Mouse (Mus musculus) stomach, postnatal 0 days (tissue): ENCODE measurements at regions not wholly inside any gene's neighbourhood (a gene's known extent, or its start where the extent isn't known, plus 50 kb on each side); places are given as distances from the start of the nearest gene placed in this dataset.

Experiments
- ATAC-seq: fragments of 200-750 bp; cut with Nextera tagmentation; 2 replicates; pipeline ENCODE4 v1.8.0; 2017; ENCODE audit not compliant: low FRiP score, low TSS enrichment
- DNase-seq: peaks from one replicate; pipeline ENCODE4 v3.0.0-alpha.2; 2016; ENCODE audit warnings: low spot score
- H3K27ac ChIP-seq: fragments of 300-500 bp; sonication (generic); replicated peaks from 2 replicates; pipeline ENCODE4 v1.5.1; 2014; ENCODE audit warnings: mild to moderate bottlenecking, control low read depth
- H3K27me3 ChIP-seq: fragments of 300-500 bp; sonication (generic); 2 replicates; pipeline ENCODE4 v1.6.1; 2014; ENCODE audit warnings: low read length; ENCODE audit not compliant: control insufficient read depth, insufficient read depth
- H3K36me3 ChIP-seq: fragments of 300-500 bp; sonication (generic); 2 replicates; pipeline ENCODE4 v1.6.1; 2014; ENCODE audit warnings: low read length, mixed read lengths; ENCODE audit not compliant: control insufficient read depth, insufficient read depth
- H3K4me1 ChIP-seq: fragments of 300-500 bp; sonication (generic); replicated peaks from 2 replicates; pipeline ENCODE4 v1.6.1; 2014; ENCODE audit warnings: antibody characterized with exemption; ENCODE audit not compliant: control insufficient read depth, insufficient read depth
- H3K4me2 ChIP-seq: fragments of 300-500 bp; sonication (generic); replicated peaks from 2 replicates; pipeline ENCODE4 v1.6.1; 2014; ENCODE audit warnings: low read depth, mild to moderate bottlenecking, control low read depth, moderate library complexity
- H3K4me3 ChIP-seq: fragments of 300-500 bp; sonication (generic); 2 replicates; pipeline ENCODE4 v1.5.1; 2014; ENCODE audit warnings: low read depth, low read length, control low read depth
- H3K9ac ChIP-seq: fragments of 300-500 bp; sonication (generic); 2 replicates; pipeline ENCODE4 v1.6.1; 2014; ENCODE audit warnings: mild to moderate bottlenecking, low read length, control low read depth, mixed read lengths
- H3K9me3 ChIP-seq: fragments of 300-500 bp; sonication (generic); 2 replicates; pipeline ENCODE4 v1.6.1; 2016; ENCODE audit warnings: low read length; ENCODE audit not compliant: control insufficient read depth
- CTCF ChIP-seq: IDR thresholded peaks from 2 replicates; pipeline ENCODE4 v1.5.1; 2016; ENCODE audit warnings: antibody characterized with exemption, low read depth, mild to moderate bottlenecking, moderate library complexity
- EP300 ChIP-seq: optimal IDR thresholded peaks from 2 replicates; pipeline ENCODE3; 2016; ENCODE audit warnings: antibody characterized with exemption
- WGBS: fragments of 180-500 bp; shearing (Covaris S2); extraction: QIAGEN DNeasy Blood & Tissue Kit; methylation state at CpG from one replicate; pipeline ENCODE4 v1.1.7; 2014; 5-methylcytosine and 5-hydroxymethylcytosine counted together

GRCm38 (mm10) chr7:133521936-133522335, 80.0 kb downstream of the Tex36 start:
- H3K27me3 ChIP-seq = no peaks in the 10 kb centered on the region
- H3K4me2 ChIP-seq = no peak overlapping the region
- no peak overlapping the region for H3K4me3 ChIP-seq
- no peak for DNase-seq
- TF ChIP-seq EP300 (no peak), CTCF (no peak)
- H3K9me3 ChIP-seq = no peaks in the 10 kb centered on the region
- no peaks in the 10 kb centered on the region for H3K4me1 ChIP-seq
- H3K36me3 ChIP-seq = no peaks in the 10 kb centered on the region
- no peak overlapping the region for H3K27ac ChIP-seq
- 85% methylated on average over 3 of the region's 3 CpGs for WGBS
- ATAC-seq = no peak
- no peak overlapping the region for H3K9ac ChIP-seq

- DNase-seq (no peak), ATAC-seq (no peak)
- no peak overlapping the region for H3K27ac ChIP-seq
- 82% methylated on average over 3 of the region's 3 CpGs for WGBS
- H3K4me1 ChIP-seq = no peaks in the 10 kb centered on the region
- no peak overlapping the region for H3K4me3 ChIP-seq
- H3K9me3 ChIP-seq = no peaks in the 10 kb centered on the region
- no peaks in the 10 kb centered on the region for H3K36me3 ChIP-seq
- H3K27me3 ChIP-seq = no peaks in the 10 kb centered on the region
- no peak for TF ChIP-seq CTCF
- TF ChIP-seq EP300 = no peak
- H3K9ac ChIP-seq = no peak overlapping the region
- no peak overlapping the region for H3K4me2 ChIP-seq
Observed at GRCm38 (mm10) chr7:133518926-133519325, 83.0 kb downstream of the Tex36 start.

GRCm38 (mm10) chr7:133517576-133517975, 84.4 kb downstream of the Tex36 start:
- no peaks in the 10 kb centered on the region for H3K9me3 ChIP-seq
- H3K4me1 ChIP-seq = no peaks in the 10 kb centered on the region
- no peak overlapping the region for H3K27ac ChIP-seq
- H3K4me2 ChIP-seq = no peak overlapping the region
- H3K27me3 ChIP-seq = no peaks in the 10 kb centered on the region
- 90% methylated on average over 5 of the region's 5 CpGs for WGBS
- DNase-seq (no peak), ATAC-seq (no peak)
- H3K4me3 ChIP-seq = no peak overlapping the region
- H3K9ac ChIP-seq = no peak overlapping the region
- no peak for TF ChIP-seq EP300
- no peak for TF ChIP-seq CTCF
- H3K36me3 ChIP-seq = no peaks in the 10 kb centered on the region

GRCm38 (mm10) chr7:133510926-133511325, 91.0 kb downstream of the Tex36 start:
- WGBS = 41% methylated on average over 5 of the region's 5 CpGs
- no peak overlapping the region for H3K4me2 ChIP-seq
- H3K9me3 ChIP-seq = no peaks in the 10 kb centered on the region
- peak; percentile 22 for DNase-seq
- H3K27me3 ChIP-seq = no peaks in the 10 kb centered on the region
- H3K36me3 ChIP-seq = no peaks in the 10 kb centered on the region
- no peak for ATAC-seq
- no peak overlapping the region for H3K9ac ChIP-seq
- TF ChIP-seq EP300 (no peak), CTCF (no peak)
- H3K27ac ChIP-seq = no peak overlapping the region
- H3K4me1 ChIP-seq = no peaks in the 10 kb centered on the region
- no peak overlapping the region for H3K4me3 ChIP-seq

GRCm38 (mm10) chr7:133509486-133509885, 92.5 kb downstream of the Tex36 start:
- Histone ChIP-seq H3K4me3 (no peak overlapping the region), H3K9me3 (no peaks in the 10 kb centered on the region), H3K27me3 (no peaks in the 10 kb centered on the region), H3K4me2 (no peak overlapping the region), H3K36me3 (no peaks in the 10 kb centered on the region), H3K4me1 (no peaks in the 10 kb centered on the region), H3K27ac (no peak overlapping the region), H3K9ac (no peak overlapping the region)
- WGBS = 59% methylated on average over 4 of the region's 4 CpGs
- DNase-seq (no peak), ATAC-seq (no peak)
- no peak for TF ChIP-seq EP300
- no peak for TF ChIP-seq CTCF

GRCm38 (mm10) chr7:133508370-133509012, 93.5 kb downstream of the Tex36 start:
- 57% methylated on average over 11 of the region's 11 CpGs for whole genome bisulfite sequencing
- H3K4me1 ChIP-seq = no peaks in the 10 kb centered on the region
- no peak overlapping the region for H3K9ac ChIP-seq
- no peak overlapping the region for H3K4me2 ChIP-seq
- no peak for TF ChIP-seq EP300
- no peak overlapping the region for H3K4me3 ChIP-seq
- no peak overlapping the region for H3K27ac ChIP-seq
- H3K27me3 ChIP-seq = no peaks in the 10 kb centered on the region
- H3K36me3 ChIP-seq = no peaks in the 10 kb centered on the region
- no peak for DNase-seq
- H3K9me3 ChIP-seq = no peaks in the 10 kb centered on the region
- ATAC-seq = no peak
